Mouse (Mus musculus) midbrain, postnatal 0 days (tissue): ENCODE data around the gene Stpg3. TPM values are rescaled to one million over a fixed set of nuclear protein-coding genes. Genes with fewer than 3 reads are reported as not detected.
A peak's percentile ranks its signal among the peaks of the same experiment; 100 is the strongest.

Source experiments
- ATAC-seq: fragments of 200-750 bp; cut with Nextera tagmentation; 2 replicates; pipeline ENCODE4 v1.8.0; 2017; ENCODE audit warnings: moderate number of reproducible peaks, mild to moderate bottlenecking, moderate TSS enrichment, moderate library complexity; ENCODE audit not compliant: low FRiP score
- DNase-seq: peaks from one replicate; pipeline ENCODE4 v3.0.0-alpha.2; 2015; ENCODE audit warnings: low spot score
- H3K27ac ChIP-seq: fragments of 300-500 bp; sonication (generic); 2 replicates; pipeline ENCODE4 v1.5.1; 2014; ENCODE audit warnings: low read depth, mild to moderate bottlenecking, low read length, mixed read lengths
- H3K27me3 ChIP-seq: fragments of 300-500 bp; sonication (generic); 2 replicates; pipeline ENCODE4 v1.6.1; 2014; ENCODE audit warnings: low read length, control low read depth, mixed read lengths; ENCODE audit not compliant: insufficient read depth
- H3K36me3 ChIP-seq: fragments of 300-500 bp; sonication (generic); 2 replicates; pipeline ENCODE4 v1.6.1; 2014; ENCODE audit warnings: low read length, control low read depth, mixed read lengths; ENCODE audit not compliant: insufficient read depth
- H3K4me1 ChIP-seq: fragments of 300-500 bp; sonication (generic); 2 replicates; pipeline ENCODE4 v1.6.1; 2014; ENCODE audit warnings: mild to moderate bottlenecking, control low read depth, antibody characterized with exemption, low read length, mixed read lengths; ENCODE audit not compliant: insufficient read depth
- H3K4me2 ChIP-seq: fragments of 300-500 bp; sonication (generic); 2 replicates; pipeline ENCODE4 v1.6.1; 2014; ENCODE audit warnings: low read depth, mild to moderate bottlenecking, low read length, mixed read lengths; ENCODE audit not compliant: poor library complexity, severe bottlenecking
- H3K4me3 ChIP-seq: fragments of 300-500 bp; sonication (generic); 2 replicates; pipeline ENCODE4 v1.5.1; 2014; ENCODE audit warnings: low read depth, mild to moderate bottlenecking, low read length, moderate library complexity
- H3K9ac ChIP-seq: fragments of 300-500 bp; sonication (generic); replicated peaks from 2 replicates; pipeline ENCODE4 v1.6.1; 2014; ENCODE audit warnings: mild to moderate bottlenecking, low read length, moderate library complexity, mixed read lengths; ENCODE audit not compliant: poor library complexity, severe bottlenecking
- H3K9me3 ChIP-seq: fragments of 300-500 bp; sonication (generic); 2 replicates; pipeline ENCODE4 v1.6.1; 2016; ENCODE audit warnings: low read length, control low read depth
- CTCF ChIP-seq: IDR thresholded peaks from 2 replicates; pipeline ENCODE4 v1.5.1; 2016; ENCODE audit warnings: antibody characterized with exemption, mild to moderate bottlenecking
- WGBS: fragments of 180-500 bp; shearing (Covaris S2); extraction: QIAGEN DNeasy Blood & Tissue Kit; methylation state at CpG from one replicate; pipeline ENCODE4 v1.1.7; 2014; 5-methylcytosine and 5-hydroxymethylcytosine counted together
- polyA plus RNA-seq: library from polyadenylated mRNA; unstranded; fragments of >200 nt; fragmentation: Nextera tagmentation; extraction: Ambion mirVana; gene quantifications from 2 replicates; pipeline ENCODE4 v1.2.1, GENCODE M21; 2015
- total RNA-seq: library from RNA; depleted of rRNA; stranded (reverse); fragments of >200 nt; gene quantifications from 2 replicates; pipeline ENCODE4 v1.2.3, GENCODE M21; 2014

Stpg3 gene
- total and polyA plus RNA-seq, 2 experiments from 2014 or later: 0.38 TPM; not detected in 1

GRCm38 (mm10) chr2:25177076-25177475 is 37.4 kb downstream of the Stpg3 start:
- no peaks in the 10 kb centered on the region for H3K9me3 ChIP-seq
- DNase-seq (no peak), ATAC-seq (no peak)
- H3K9ac ChIP-seq: 0 out of 2 replicates have a peak overlapping the region, but pooled peaks have one; percentile 9
- no peaks in the 10 kb centered on the region for H3K36me3 ChIP-seq
- TF ChIP-seq CTCF: no peak
- H3K27ac ChIP-seq: peak overlapping the region; percentile 68
- 40% methylated on average over 4 of the region's 4 CpGs for WGBS
- no peak overlapping the region for H3K4me3 ChIP-seq
- H3K4me1 ChIP-seq: peaks cover 8% of the 10 kb centered on the region; the same call in 1 of the 2 replicates
- H3K4me2 ChIP-seq: 0 out of 2 replicates have a peak overlapping the region, but pooled peaks have one; percentile 12
- no peaks in the 10 kb centered on the region for H3K27me3 ChIP-seq

- Histone ChIP-seq H3K36me3 (no peaks in the 10 kb centered on the region), H3K4me3 (no peak overlapping the region), H3K4me2 (no peak overlapping the region), H3K9me3 (no peaks in the 10 kb centered on the region), H3K9ac (no peak overlapping the region), H3K27ac (peak overlapping the region; percentile 68), H3K27me3 (no peaks in the 10 kb centered on the region), H3K4me1 (peaks cover 8% of the 10 kb centered on the region; the same call in 1 of the 2 replicates)
- no peak for TF ChIP-seq CTCF
- DNase-seq (no peak), ATAC-seq (no peak)
- 71% methylated on average over 6 of the region's 6 CpGs for WGBS
These were observed 37.9 kb downstream of the Stpg3 start for GRCm38 (mm10) chr2:25176573-25176972.

DNA sequence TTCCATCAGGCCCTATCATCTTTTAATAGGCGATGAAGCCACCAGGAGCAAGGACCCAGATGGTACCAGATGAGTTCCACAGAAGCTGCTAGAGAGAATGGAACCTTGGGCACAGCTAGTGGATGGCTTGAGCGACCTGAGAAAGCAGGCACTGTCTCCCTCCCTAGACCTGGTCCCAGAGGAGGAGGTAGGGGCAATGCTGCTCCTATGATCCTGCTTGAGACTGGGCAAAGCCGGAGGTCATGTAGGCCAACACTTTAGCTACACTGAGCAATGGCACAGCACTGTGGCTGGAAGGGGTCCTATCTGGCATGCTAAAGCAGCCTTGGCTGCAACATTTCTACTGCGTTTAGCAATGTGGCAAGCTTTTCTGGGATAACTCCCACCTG is 38.8 kb downstream of the Stpg3 start:
- ATAC-seq: no peak
- Histone ChIP-seq H3K9me3 (no peaks in the 10 kb centered on the region), H3K27ac (0 out of 2 replicates have a peak overlapping the region, but pooled peaks have one; percentile 68), H3K9ac (no peak overlapping the region), H3K36me3 (no peaks in the 10 kb centered on the region), H3K4me3 (no peak overlapping the region), H3K4me1 (peaks cover 8% of the 10 kb centered on the region; the same call in 1 of the 2 replicates), H3K4me2 (no peak overlapping the region), H3K27me3 (no peaks in the 10 kb centered on the region)
- 83% methylated on average over 4 of the region's 4 CpGs for WGBS
- DNase-seq: no peak
- TF ChIP-seq CTCF: no peak

- 64% methylated on average over 7 of the region's 7 CpGs for WGBS
- no peak for ATAC-seq
- TF ChIP-seq CTCF: no peak
- H3K4me1 ChIP-seq: peaks cover 8% of the 10 kb centered on the region; the same call in 1 of the 2 replicates
- no peak overlapping the region for H3K9ac ChIP-seq
- H3K4me2 ChIP-seq: no peak overlapping the region
- H3K27me3 ChIP-seq: no peaks in the 10 kb centered on the region
- DNase-seq: no peak
- no peak overlapping the region for H3K27ac ChIP-seq
- H3K36me3 ChIP-seq: no peaks in the 10 kb centered on the region
- H3K4me3 ChIP-seq: no peak overlapping the region
- H3K9me3 ChIP-seq: no peaks in the 10 kb centered on the region
These were observed 39.4 kb downstream of the Stpg3 start for GRCm38 (mm10) chr2:25174866-25175689.

DNA sequence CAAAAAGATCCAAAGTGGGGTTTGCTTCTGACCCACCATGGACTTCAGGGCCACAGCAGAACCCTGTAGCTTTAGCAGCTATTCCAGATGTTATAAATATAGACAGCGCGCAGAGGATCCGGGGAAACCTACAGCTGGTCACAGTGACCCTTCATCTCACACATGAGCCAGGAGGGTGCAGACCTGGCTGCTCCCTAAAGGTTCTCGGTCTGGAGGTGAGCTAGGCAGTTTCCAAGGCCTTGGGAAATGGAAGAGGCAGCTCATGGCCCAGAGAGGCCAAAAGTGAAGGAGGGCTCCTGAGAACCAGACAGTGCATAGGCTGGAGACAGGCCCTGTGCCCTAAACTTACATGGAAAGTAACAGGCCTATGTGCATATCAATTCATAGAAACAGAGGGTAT is 40.6 kb downstream of the Stpg3 start:
- Histone ChIP-seq H3K9ac (no peak overlapping the region), H3K4me1 (peaks cover 12% of the 10 kb centered on the region; the same call in 1 of the 2 replicates), H3K27me3 (no peaks in the 10 kb centered on the region), H3K9me3 (no peaks in the 10 kb centered on the region), H3K36me3 (no peaks in the 10 kb centered on the region), H3K4me2 (no peak overlapping the region), H3K4me3 (no peak overlapping the region), H3K27ac (no peak overlapping the region)
- ATAC-seq (no peak), DNase-seq (no peak)
- WGBS: 92% methylated on average over 4 of the region's 4 CpGs
- no peak for TF ChIP-seq CTCF

- H3K36me3 ChIP-seq: no peaks in the 10 kb centered on the region
- no peak overlapping the region for H3K9ac ChIP-seq
- WGBS: 78% methylated on average over 8 of the region's 8 CpGs
- H3K4me2 ChIP-seq: no peak overlapping the region
- H3K4me1 ChIP-seq: peaks cover 14% of the 10 kb centered on the region; the same call in 1 of the 2 replicates
- H3K9me3 ChIP-seq: no peaks in the 10 kb centered on the region
- no peak overlapping the region for H3K4me3 ChIP-seq
- DNase-seq: no peak
- TF ChIP-seq CTCF: no peak
- no peaks in the 10 kb centered on the region for H3K27me3 ChIP-seq
- ATAC-seq: no peak
- H3K27ac ChIP-seq: no peak overlapping the region
These were observed 41.8 kb downstream of the Stpg3 start for GRCm38 (mm10) chr2:25172629-25173028.
